Mouse (Mus musculus) liver, embryonic 12.5 days (tissue): ENCODE measurements around the gene Setd1a. TPM values are rescaled to one million over a fixed set of nuclear protein-coding genes. Genes with fewer than 3 reads are reported as not detected.
A peak's percentile ranks its signal among the peaks of the same experiment; 100 is the strongest.

Experiments
- ATAC-seq: fragments of 200-750 bp; cut with Nextera tagmentation; 2 replicates; pipeline ENCODE4 v1.8.0; 2017; ENCODE audit warnings: moderate number of reproducible peaks, mild to moderate bottlenecking, moderate library complexity
- H3K27ac ChIP-seq: fragments of 300-500 bp; sonication (generic); 2 replicates; pipeline ENCODE4 v1.5.1; 2016; ENCODE audit warnings: mild to moderate bottlenecking
- H3K27me3 ChIP-seq: fragments of 300-500 bp; sonication (generic); replicated peaks from 2 replicates; pipeline ENCODE4 v1.6.1; 2016; ENCODE audit warnings: mild to moderate bottlenecking, moderate library complexity
- H3K36me3 ChIP-seq: fragments of 300-500 bp; sonication (generic); 2 replicates; pipeline ENCODE4 v1.6.1; 2016; ENCODE audit warnings: mild to moderate bottlenecking, moderate library complexity
- H3K4me1 ChIP-seq: fragments of 300-500 bp; sonication (generic); 2 replicates; pipeline ENCODE4 v1.6.1; 2016
- H3K4me2 ChIP-seq: fragments of 300-500 bp; sonication (generic); 2 replicates; pipeline ENCODE4 v1.6.1; 2016; ENCODE audit warnings: mild to moderate bottlenecking, moderate library complexity
- H3K4me3 ChIP-seq: fragments of 300-500 bp; sonication (generic); 2 replicates; pipeline ENCODE4 v1.5.1; 2016; ENCODE audit warnings: mild to moderate bottlenecking, moderate library complexity
- H3K9ac ChIP-seq: fragments of 300-500 bp; sonication (generic); 2 replicates; pipeline ENCODE4 v1.6.1; 2016; ENCODE audit warnings: mild to moderate bottlenecking, moderate library complexity
- H3K9me3 ChIP-seq: fragments of 300-500 bp; sonication (generic); replicated peaks from 2 replicates; pipeline ENCODE4 v1.6.1; 2016; ENCODE audit warnings: mild to moderate bottlenecking, moderate library complexity
- WGBS: fragments of 180-500 bp; shearing (Covaris S2); methylation state at CpG from one replicate; pipeline ENCODE4 v1.1.7; 2016; ENCODE audit not compliant: insufficient replicate concordance; 5-methylcytosine and 5-hydroxymethylcytosine counted together
- polyA plus RNA-seq: library from polyadenylated mRNA; unstranded; fragments of >200 nt; fragmentation: Nextera tagmentation; extraction: Ambion mirVana; gene quantifications from 2 replicates; pipeline ENCODE4 v1.2.1, GENCODE M21; 2016

Gene Setd1a
- polyA plus RNA-seq, 1 experiment from 2014 or later, result 13.7 TPM

GRCm38 (mm10) chr7:127776878-127777473 lies 506 bp downstream of the Setd1a start:
- Histone ChIP-seq H3K27ac (peak overlapping the region; percentile 95), H3K9ac (peak overlapping the region; percentile 93), H3K36me3 (peaks cover 43% of the 10 kb centered on the region), H3K9me3 (no peaks in the 10 kb centered on the region), H3K4me1 (peaks cover 48% of the 10 kb centered on the region), H3K4me2 (peak overlapping the region; percentile 93), H3K27me3 (no peaks in the 10 kb centered on the region), H3K4me3 (peak overlapping the region; percentile 97)
- under 1% methylated on average over 61 of the region's 70 CpGs for WGBS
- ATAC-seq, result peak; percentile 90

- no peaks in the 10 kb centered on the region for H3K27me3 ChIP-seq
- H3K27ac ChIP-seq, result peak overlapping the region; percentile 95
- peak overlapping the region; percentile 97 for H3K4me3 ChIP-seq
- peak overlapping the region; percentile 93 for H3K9ac ChIP-seq
- H3K9me3 ChIP-seq, result no peaks in the 10 kb centered on the region
- WGBS, result 3% methylated on average over 56 of the region's 66 CpGs
- H3K36me3 ChIP-seq, result peaks cover 50% of the 10 kb centered on the region
- peak; percentile 46 for ATAC-seq
- peak overlapping the region; percentile 93 for H3K4me2 ChIP-seq
- H3K4me1 ChIP-seq, result peaks cover 43% of the 10 kb centered on the region
Observed at GRCm38 (mm10) chr7:127777474-127778266, 1.2 kb downstream of the Setd1a start.

DNA sequence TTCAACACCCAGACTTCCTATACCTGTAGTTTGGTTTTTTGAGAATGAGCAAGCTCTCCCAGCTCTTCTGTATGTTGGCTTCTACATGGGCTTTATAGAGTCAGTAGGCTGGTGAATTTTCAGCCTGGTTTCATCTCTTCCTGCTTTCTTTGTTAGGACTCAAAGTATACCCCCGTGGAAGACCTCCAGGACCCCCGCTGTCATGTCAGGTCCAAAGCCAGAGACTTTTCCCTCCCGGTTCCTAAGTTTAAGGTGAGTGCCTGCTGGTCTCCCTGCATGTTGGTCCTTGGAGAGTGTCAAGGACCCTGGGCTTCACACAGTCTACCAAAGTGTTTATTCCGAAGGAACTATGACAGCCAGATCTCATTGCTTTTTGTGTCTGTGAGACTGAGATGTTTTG lies 1.9 kb downstream of the Setd1a start:
- H3K36me3 ChIP-seq, result peaks cover 57% of the 10 kb centered on the region
- H3K27ac ChIP-seq, result peak overlapping the region; percentile 95
- peak overlapping the region; percentile 93 for H3K9ac ChIP-seq
- WGBS, result 75% methylated on average over 4 of the region's 4 CpGs
- no peaks in the 10 kb centered on the region for H3K27me3 ChIP-seq
- H3K4me2 ChIP-seq, result peak overlapping the region; percentile 93
- peaks cover 42% of the 10 kb centered on the region for H3K4me1 ChIP-seq
- no peaks in the 10 kb centered on the region for H3K9me3 ChIP-seq
- H3K4me3 ChIP-seq, result peak overlapping the region; percentile 97
- no peak for ATAC-seq

- no peak within 1 kb of the TSS for H3K4me2 ChIP-seq
- H3K9ac ChIP-seq, result no peak within 1 kb of the TSS
- H3K4me3 ChIP-seq, result no peak within 1 kb of the TSS
- H3K27ac ChIP-seq, result no peak within 1 kb of the TSS
- H3K4me1 ChIP-seq, result no peaks in the 10 kb centered on the region
- WGBS, result 88% methylated on average over 7 of the region's 7 CpGs
- no peaks in the 10 kb centered on the region for H3K27me3 ChIP-seq
- H3K36me3 ChIP-seq, result peaks cover 99% of the 10 kb centered on the region
- no peaks in the 10 kb centered on the region for H3K9me3 ChIP-seq
- ATAC-seq, result no peak
Observed at GRCm38 (mm10) chr7:127785308-127785707, 8.8 kb downstream of the Setd1a start, which contains the start of gene Gm49388. Gene Gm49388 (plus strand): TSS chr7:127785608.

- no peak for ATAC-seq
- Histone ChIP-seq H3K9me3 (no peaks in the 10 kb centered on the region), H3K27me3 (no peaks in the 10 kb centered on the region), H3K27ac (no peak overlapping the region), H3K9ac (no peak overlapping the region), H3K4me2 (no peak overlapping the region), H3K36me3 (peaks cover 93% of the 10 kb centered on the region), H3K4me3 (no peak overlapping the region), H3K4me1 (peaks cover 26% of the 10 kb centered on the region)
- WGBS, result 91% methylated on average over 23 of the region's 23 CpGs
Observed at GRCm38 (mm10) chr7:127797076-127797845, 20.8 kb downstream of the Setd1a start.

- ATAC-seq, result no peak
- Histone ChIP-seq H3K4me2 (no peak overlapping the region), H3K4me1 (peaks cover 36% of the 10 kb centered on the region), H3K36me3 (peaks cover 91% of the 10 kb centered on the region), H3K9ac (no peak overlapping the region), H3K9me3 (no peaks in the 10 kb centered on the region), H3K27ac (no peak overlapping the region), H3K27me3 (no peaks in the 10 kb centered on the region), H3K4me3 (no peak overlapping the region)
- 81% methylated on average over 4 of the region's 4 CpGs for WGBS
Observed at GRCm38 (mm10) chr7:127798591-127798990, 22.1 kb downstream of the Setd1a start.

DNA sequence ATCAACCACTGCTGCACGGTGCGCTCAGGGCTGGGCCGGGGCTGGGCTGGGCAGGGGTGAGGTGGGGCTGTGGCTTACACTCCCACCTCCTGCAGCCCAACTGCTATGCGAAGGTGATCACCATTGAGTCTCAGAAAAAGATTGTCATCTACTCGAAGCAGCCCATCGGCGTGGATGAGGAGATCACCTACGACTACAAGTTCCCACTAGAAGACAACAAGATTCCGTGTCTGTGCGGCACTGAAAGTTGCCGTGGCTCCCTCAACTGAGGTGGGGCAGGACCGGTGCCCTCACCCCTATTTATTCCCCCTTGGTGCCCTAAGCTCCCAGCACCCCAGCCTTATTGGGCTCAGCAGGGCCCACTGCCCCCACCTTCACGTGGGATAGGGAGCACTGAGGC lies 22.7 kb downstream of the Setd1a start:
- H3K4me2 ChIP-seq, result no peak overlapping the region
- peaks cover 85% of the 10 kb centered on the region for H3K36me3 ChIP-seq
- peaks cover 41% of the 10 kb centered on the region for H3K4me1 ChIP-seq
- no peaks in the 10 kb centered on the region for H3K9me3 ChIP-seq
- H3K4me3 ChIP-seq, result no peak overlapping the region
- no peak overlapping the region for H3K9ac ChIP-seq
- no peak for ATAC-seq
- H3K27me3 ChIP-seq, result no peaks in the 10 kb centered on the region
- WGBS, result 83% methylated on average over 13 of the region's 13 CpGs
- H3K27ac ChIP-seq, result no peak overlapping the region; the same call in 1 of the 2 replicates

DNA sequence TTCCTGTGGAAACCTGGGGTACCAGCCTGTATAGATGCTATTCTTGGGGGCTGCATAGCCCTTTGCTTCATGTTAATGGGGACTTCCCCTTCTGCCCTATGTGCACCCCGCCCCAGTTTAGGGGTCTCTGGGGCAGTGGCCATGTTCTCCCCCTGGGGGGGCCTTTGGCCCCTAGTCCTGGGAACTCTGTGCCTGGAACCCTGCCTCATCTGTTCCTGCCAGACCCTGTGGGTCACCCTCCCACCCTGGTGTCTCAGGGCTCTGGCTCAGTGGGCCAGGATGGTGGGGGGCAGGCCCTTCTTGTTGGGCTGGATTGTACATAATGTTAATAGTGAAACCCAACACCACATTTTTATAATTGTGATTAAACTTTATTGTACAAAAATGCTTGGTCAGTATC lies 23.3 kb downstream of the Setd1a start:
- Histone ChIP-seq H3K36me3 (peaks cover 80% of the 10 kb centered on the region), H3K27me3 (no peaks in the 10 kb centered on the region), H3K9me3 (no peaks in the 10 kb centered on the region), H3K4me1 (peaks cover 46% of the 10 kb centered on the region), H3K4me3 (no peak overlapping the region), H3K9ac (no peak overlapping the region), H3K27ac (peak overlapping the region; percentile 17; the same call in 1 of the 2 replicates), H3K4me2 (no peak overlapping the region)
- no peak for ATAC-seq
- 75% methylated on average over 1 of the region's 1 CpGs for WGBS

GRCm38 (mm10) chr7:127800435-127801009 lies 24.1 kb downstream of the Setd1a start, which contains the start of gene Hsd3b7:
Gene Hsd3b7 (plus strand): TSS chr7:127800604.
- H3K9me3 ChIP-seq, result no peaks in the 10 kb centered on the region
- 24% methylated on average over 6 of the region's 6 CpGs for WGBS
- ATAC-seq, result peak; percentile 61
- H3K4me2 ChIP-seq, result peak within 1 kb of the TSS; percentile 45
- peak within 1 kb of the TSS; percentile 42 for H3K27ac ChIP-seq
- H3K9ac ChIP-seq, result peak within 1 kb of the TSS; percentile 37; the same call in 1 of the 2 replicates
- H3K27me3 ChIP-seq, result no peaks in the 10 kb centered on the region
- H3K4me3 ChIP-seq, result peak within 1 kb of the TSS; percentile 16
- peaks cover 72% of the 10 kb centered on the region for H3K36me3 ChIP-seq
- H3K4me1 ChIP-seq, result peaks cover 54% of the 10 kb centered on the region

- ATAC-seq, result no peak
- Histone ChIP-seq H3K4me3 (peak overlapping the region; percentile 16), H3K27ac (peak overlapping the region; percentile 42), H3K4me2 (peak overlapping the region; percentile 45), H3K9ac (no peak overlapping the region), H3K4me1 (peaks cover 60% of the 10 kb centered on the region), H3K9me3 (no peaks in the 10 kb centered on the region), H3K27me3 (no peaks in the 10 kb centered on the region), H3K36me3 (peaks cover 66% of the 10 kb centered on the region)
- WGBS, result 78% methylated on average over 8 of the region's 8 CpGs
Observed at GRCm38 (mm10) chr7:127801010-127801621, 24.6 kb downstream of the Setd1a start.

GRCm38 (mm10) chr7:127802313-127802712 lies 25.8 kb downstream of the Setd1a start:
- H3K36me3 ChIP-seq, result peaks cover 54% of the 10 kb centered on the region
- no peak overlapping the region for H3K4me3 ChIP-seq
- no peak overlapping the region for H3K9ac ChIP-seq
- ATAC-seq, result no peak
- H3K9me3 ChIP-seq, result no peaks in the 10 kb centered on the region
- 86% methylated on average over 17 of the region's 17 CpGs for WGBS
- H3K4me1 ChIP-seq, result peaks cover 72% of the 10 kb centered on the region
- no peaks in the 10 kb centered on the region for H3K27me3 ChIP-seq
- no peak overlapping the region for H3K27ac ChIP-seq
- H3K4me2 ChIP-seq, result no peak overlapping the region
